Mouse (Mus musculus): ENCODE data around the gene Cfap36. TPM values are rescaled to one million over a fixed set of nuclear protein-coding genes. Genes with fewer than 3 reads are reported as not detected.

Cfap36 gene
- total RNA-seq, 2 experiments from 2014 or later: 20.7 to 20.8 TPM

GRCm38 (mm10) chr11:29188981-29189380 is 58.2 kb downstream of the Cfap36 start:
- intact Hi-C loops (cut with DNase I): no loop called here
- no peak for DNase-seq

GRCm38 (mm10) chr11:29181751-29182150 is 65.5 kb downstream of the Cfap36 start:
- DNase-seq: no peak
- intact Hi-C loops (cut with DNase I): no loop called here

- intact Hi-C loops (cut with DNase I): no loop called here
- DNase-seq: peak; percentile 30 to 42
These were observed 66.6 kb downstream of the Cfap36 start for GRCm38 (mm10) chr11:29180657-29181056.

DNA sequence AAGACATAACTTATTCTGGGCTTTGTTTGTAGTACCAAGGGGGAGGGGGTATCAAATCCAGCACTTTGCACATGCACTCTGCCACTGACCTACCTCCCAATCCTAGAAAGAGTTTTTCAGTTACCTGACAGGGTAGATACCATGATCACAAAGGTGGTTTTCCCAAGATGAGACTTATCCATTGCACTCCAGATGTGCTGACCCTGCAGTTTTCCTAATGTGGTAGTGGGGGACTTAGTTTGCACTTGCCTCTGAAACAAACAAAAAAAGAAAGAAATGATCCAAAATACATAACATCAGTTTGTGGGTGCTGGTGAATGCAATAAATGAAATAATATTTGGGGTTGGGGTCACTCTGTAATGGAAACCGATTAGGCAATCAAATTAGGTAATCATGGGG is 67.9 kb downstream of the Cfap36 start:
- intact Hi-C loops (cut with DNase I): no loop called here
- no peak for DNase-seq

GRCm38 (mm10) chr11:29173706-29174436 is 73.3 kb downstream of the Cfap36 start:
- intact Hi-C loops (cut with DNase I): no loop called here
- no peak for DNase-seq

DNA sequence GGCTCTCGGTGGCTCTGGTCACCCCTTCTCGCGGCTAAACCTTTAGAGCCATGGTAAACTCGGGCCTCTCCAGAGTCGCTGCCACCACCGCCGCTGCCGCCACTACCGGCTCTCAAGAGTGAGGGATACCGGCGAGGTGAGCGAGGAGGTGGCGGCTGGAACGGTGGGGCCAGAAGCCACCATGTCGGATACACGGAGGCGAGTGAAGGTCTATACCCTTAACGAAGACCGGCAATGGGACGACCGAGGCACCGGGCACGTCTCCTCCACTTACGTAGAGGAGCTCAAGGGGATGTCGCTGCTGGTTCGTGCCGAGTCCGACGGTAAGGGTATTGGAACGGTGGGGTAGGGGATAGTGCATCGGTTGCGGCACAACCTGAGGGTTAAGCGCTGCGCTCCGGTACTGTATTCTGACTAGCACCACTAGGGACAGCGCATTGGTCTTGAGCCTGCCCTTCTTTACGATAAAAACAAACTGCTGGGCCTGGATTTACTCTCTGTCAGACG is 74.0 kb downstream of the Cfap36 start:
- DNase-seq: peak; percentile 73 to 80

GRCm38 (mm10) chr11:29172563-29173124 is 74.6 kb downstream of the Cfap36 start, which contains the start of gene Ppp4r3b:
TSS of gene Ppp4r3b (plus strand) at chr11:29172890.
- intact Hi-C loops (cut with DNase I): no loop called here

More for the DNA sequence above, 74.0 kb downstream of the Cfap36 start:
- intact Hi-C loops (cut with DNase I): no loop called here

GRCm38 (mm10) chr11:29171959-29172391 is 75.2 kb downstream of the Cfap36 start:
- intact Hi-C loops (cut with DNase I): no loop called here
- peak; percentile 53 to 62 for DNase-seq

More at GRCm38 (mm10) chr11:29172563-29173124, 74.6 kb downstream of the Cfap36 start, which contains the start of gene Ppp4r3b:
- peak; percentile 98 for DNase-seq

Other genes starting within 250 kb of the Cfap36 start
- gene Pnpt1, start 116.7 kb downstream of the Cfap36 start, total RNA-seq (2021): 10 to 100 TPM; 27.9 to 30.4 TPM
- 10 to 100 TPM; 40.3 to 46.0 TPM for gene Ppp4r3b, start 74.5 kb downstream of the Cfap36 start, total RNA-seq (2021)
- 10 to 100 TPM; 18.6 to 19.5 TPM for gene Ccdc88a, start 126.2 kb upstream of the Cfap36 start, total RNA-seq (2021)